Mouse (Mus musculus) right cerebral cortex, postnatal 4 days (tissue): ENCODE measurements at regions not wholly inside any gene's neighbourhood (a gene's known extent, or its start where the extent isn't known, plus 50 kb on each side); places are given as distances from the start of the nearest gene placed in this dataset.
A peak's percentile ranks its signal among the peaks of the same experiment; 100 is the strongest.

Source experiments
- DNase-seq: peaks from one replicate; pipeline ENCODE4 v3.0.0-alpha.2; 2022

DNA sequence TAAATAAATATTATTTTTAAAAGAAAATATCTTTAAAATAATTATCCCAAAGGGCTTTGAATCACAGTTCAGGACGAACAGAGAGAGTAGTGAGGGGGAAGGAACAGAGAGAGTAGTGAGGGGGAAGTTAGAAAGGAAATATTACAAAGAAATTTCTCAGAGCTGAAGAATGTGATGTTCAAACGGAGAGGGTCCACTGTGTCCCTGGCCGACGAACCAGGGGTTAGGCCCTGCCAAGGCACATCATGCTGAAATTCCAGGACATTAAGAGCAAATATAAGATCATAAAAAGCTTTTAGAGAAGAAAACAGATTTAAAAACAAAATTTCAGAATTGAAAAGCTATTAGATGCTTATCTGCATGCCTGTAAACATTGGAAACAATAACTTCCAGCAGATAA, 61.6 kb downstream of the Skor1 start:
- no peak for DNase-seq

DNA sequence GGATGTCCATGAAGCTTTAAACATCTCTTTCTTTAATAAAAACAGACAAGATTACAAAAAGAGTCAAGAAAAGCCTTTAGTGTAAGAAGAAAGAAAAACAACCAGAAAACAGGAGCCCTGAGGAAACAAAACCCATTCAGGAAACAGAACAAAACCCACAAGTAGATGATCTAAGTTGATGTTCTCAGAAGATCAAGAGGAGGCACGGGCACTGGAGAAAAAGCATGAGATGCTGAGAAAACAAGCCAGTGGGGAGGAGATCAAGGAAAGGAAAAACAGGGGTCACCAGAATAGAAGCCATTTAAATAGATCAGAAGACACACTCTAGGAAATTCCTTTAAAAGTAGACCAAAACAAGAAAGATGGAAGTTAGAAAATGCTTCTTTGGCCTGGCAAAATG, 62.1 kb downstream of the Skor1 start:
- no peak for DNase-seq

DNA sequence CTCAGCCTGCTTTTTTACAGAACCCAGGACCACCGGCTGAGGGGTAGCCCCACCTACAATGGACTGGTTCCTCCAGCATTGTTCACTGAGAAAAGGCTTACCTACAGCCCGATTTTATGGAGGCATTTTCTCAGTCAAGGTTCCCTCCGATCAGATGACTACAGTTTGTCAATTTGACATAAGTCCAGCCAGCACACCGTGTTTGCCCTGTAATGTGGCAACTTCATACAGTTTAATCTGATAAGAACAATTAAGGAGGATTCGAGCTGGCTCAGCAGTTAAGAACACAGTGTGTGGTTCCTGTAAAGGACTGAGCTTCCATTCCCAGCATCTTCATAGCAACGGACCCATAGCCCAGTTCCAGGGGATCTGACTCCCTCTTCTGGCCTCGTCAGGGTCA, 65.9 kb downstream of the Skor1 start:
- DNase-seq = no peak

DNA sequence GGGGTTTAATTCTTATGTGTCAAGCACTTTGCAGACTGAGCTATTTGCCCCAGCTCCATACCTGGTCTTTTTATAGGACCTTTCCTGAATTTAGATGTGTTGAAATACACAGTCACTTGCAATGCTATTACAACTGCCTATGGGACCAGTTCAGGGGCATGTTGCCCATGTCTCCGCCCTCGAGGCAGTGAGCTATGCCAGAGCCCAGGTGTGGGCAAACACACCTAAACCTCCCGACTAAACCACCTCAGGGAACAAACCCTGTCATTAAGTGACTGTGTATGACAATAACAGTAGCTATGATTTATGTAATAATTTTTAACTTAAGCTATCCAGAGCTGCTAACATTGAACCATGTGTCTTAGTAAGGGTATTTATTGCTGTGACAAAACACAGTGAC, 66.5 kb downstream of the Skor1 start:
- DNase-seq = no peak

DNA sequence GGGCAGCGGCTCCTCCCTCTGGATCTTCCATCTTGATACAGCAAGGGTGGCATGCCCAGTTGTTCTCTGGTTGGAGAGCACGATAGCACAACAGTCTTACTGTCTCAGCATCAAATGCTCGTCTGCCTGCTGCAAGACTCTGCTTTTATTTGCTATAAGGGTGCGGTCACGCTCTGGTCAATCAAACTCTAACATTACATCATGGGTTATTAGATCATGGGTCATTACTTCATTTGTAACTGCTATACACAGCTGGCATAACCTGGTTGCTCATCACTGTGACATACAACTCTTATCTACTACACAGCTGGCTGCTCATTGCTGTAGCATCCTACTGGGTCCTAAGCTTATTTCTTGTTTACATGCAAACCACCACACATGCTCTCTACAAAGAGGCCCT, 68.4 kb downstream of the Skor1 start:
- DNase-seq = no peak

DNA sequence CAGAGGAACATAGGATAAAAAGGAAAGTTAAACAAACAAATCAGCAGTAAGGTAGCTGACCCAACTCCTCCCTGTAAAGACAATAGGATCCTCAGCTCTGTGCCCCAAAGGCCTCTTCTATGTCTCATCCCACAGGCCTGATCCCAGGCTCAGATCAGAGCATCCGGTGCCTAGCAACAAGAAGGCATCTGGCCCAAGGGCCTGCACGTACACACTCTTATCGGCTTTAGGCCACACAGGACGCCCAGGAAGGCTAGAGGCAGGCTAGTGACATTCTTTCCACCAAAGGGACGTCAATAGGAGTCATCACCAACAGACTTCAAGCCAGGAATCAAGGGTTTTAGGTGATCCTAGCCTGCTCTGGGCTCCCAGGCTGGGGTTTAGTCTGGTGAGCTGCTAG, 73.5 kb downstream of the Skor1 start:
- DNase-seq = no peak

DNA sequence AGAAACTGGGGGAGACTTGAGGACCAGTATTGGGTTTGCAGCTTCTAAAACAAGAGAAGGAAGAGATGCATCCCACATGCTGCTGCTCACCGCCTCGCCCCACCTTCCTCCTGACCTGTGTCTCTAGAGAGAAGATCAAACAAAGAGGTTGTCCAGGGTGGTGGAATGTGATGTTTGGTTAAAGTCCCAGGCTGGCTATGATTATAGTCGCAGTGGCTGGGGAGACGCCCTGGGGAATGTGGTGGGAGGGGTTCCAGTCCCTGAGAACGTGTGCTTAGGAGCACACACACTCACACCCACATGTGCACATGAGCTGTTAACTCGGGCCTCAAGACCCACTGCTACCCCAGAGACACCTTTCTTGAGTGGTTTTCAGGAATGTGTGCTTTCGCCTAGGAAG, 74.0 kb downstream of the Skor1 start:
- DNase-seq = no peak

DNA sequence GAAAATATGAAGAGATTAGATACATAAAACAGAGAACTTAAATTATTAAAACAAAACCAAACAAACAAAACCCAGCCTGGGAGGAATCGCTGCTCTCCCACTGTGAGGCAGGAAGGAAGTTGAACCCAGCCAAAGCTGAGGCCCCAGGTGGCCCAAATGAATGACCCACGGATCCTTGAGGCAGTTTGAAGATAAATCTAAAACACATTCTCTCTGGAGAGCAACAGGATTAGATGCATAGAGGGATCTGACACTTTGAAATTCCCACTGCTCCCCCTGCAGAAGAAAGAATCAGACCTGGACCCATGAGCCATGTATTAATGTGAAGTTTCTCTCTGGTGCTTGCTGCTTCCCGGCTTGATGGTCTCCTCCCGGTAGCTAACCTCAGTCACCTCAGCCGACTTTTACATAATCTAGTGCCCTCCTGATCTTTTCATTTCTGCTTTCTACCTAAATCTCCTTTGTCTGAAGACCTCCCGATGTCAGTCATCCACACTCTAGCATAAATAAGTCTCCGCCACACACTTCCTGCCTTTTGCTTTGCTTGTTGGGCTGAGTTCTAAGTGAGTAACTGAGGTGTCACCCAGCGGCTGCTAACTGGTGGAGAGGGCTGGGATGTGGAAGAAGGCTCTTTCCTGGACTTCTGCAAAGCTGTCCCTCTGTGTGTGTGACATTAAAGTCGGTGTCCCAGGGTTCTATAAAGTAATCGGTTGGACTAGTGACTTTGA, 74.6 kb downstream of the Skor1 start:
- no peak for DNase-seq

DNA sequence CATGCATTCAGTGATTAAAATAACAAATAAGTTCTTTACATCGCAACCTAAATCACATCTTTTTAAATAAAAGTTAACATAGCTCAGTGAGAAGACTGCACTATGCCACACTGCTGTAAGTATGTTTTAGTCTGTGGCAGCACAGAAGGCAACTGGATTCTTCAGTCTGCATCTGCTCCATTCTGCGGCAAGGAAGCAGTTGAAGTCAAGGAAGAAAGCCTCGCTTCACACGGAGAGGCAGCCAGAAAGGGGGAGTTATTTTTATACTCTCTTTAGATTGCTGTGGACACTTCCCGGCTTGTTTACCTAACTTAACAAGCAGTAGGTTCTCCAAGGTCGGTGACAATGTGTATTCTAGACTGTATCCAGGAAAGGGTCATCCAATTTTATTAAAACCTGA, 77.7 kb downstream of the Skor1 start:
- no peak for DNase-seq

DNA sequence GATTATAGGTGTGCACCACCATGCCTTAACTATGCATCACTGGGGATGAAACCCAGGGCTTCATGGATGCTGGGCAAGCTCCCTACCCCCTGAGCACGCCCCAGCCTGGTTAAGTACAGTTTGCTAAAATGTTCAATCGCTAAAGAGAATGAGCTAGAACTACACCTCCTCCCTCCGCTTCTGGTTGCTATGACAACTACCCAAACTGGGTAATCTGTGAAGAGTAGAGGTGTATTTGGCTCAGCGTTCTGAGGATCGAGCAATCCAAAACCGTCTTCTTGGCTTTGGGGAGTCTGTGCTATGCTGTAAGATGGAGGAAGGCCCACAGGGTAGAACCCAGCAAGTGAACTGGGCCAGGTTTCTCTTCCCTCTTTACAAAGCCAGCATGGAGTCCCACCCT, 78.8 kb downstream of the Skor1 start:
- DNase-seq = no peak

DNA sequence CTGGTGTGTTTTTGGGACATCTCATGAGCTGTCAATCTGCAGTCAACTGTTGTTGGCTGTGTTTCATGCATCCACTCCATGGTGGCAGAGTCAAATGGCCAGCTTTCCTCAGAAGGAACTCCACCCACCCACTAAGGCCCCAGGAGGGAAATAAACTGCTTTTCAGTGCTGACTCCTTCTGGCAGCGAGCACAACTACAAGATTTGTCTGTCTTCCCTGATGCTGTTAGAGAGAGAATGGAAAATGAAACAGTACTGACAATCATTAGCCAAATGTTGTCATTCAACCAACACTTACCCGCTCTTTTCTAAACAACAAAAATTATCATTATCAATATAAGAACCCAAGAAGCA, 79.3 kb upstream of the Pias1 start:
- no peak for DNase-seq

DNA sequence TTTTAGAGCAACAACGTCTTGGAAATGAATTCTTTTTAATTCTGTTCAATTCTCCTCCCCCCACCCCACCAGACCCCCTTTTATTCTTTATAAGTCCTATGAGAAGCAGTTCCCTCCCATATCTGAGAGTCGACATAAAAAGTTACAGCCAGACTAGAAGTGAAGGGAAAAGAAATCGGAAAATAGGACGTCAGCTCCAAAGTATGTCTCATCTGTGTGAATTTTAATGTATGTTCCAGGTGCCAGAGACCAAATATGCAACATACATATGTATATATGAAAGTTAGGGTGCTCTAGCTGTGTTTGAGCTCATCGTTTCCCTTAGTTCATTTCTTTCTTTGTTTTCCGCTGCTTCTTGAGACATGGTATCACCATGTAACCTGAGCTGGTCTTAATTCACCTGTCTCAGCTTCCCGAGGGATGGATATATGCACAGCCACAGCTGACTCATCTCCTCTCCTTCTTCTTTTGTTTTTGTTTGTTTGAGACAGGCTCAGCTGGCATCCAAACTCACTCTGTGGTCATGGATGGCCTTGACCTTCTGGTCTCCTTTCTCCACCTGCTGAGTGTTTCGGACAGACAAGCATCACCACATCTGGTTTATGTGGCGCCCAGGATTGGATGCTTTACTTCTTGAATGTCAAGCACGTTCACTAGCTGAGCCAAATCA, 78.8 kb upstream of the Pias1 start:
- DNase-seq = no peak

DNA sequence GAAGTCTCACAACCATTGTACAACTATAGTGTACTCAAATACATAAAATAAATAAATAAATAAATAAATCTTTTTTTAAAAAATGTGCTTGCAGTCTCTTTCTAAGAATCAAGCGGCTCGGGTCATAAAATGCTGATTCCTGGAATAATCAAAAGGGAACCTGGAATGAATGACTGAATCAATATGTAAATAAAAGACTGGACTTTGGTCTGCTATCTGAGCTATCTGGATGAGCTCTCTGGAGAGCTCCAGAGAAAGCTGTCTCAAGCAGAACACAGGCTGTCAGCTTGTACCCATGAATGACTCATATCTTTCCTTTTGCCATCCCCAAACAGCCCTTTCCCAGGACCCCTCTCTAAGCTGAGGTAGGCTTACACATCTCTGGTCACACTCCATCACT, 75.8 kb upstream of the Pias1 start:
- no peak for DNase-seq

DNA sequence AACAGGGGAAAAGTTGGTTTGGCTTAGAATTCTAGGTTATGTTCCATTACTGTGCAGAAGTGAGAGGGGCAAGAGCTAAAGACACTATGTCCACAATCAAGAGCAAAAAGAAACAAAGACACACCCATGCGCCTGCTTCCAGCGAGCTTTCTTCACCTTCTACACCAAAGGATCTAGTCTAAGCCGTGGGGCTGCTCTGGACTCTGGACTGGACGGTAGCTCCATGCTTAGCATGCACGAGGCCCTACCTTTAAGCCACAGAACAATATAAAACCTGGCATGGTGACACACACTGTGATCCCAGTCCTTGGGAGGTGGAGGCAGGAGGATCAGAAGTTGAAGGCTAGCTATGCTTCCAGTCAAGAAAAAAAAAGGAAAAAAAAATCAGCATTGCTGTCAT, 73.0 kb upstream of the Pias1 start:
- no peak for DNase-seq

DNA sequence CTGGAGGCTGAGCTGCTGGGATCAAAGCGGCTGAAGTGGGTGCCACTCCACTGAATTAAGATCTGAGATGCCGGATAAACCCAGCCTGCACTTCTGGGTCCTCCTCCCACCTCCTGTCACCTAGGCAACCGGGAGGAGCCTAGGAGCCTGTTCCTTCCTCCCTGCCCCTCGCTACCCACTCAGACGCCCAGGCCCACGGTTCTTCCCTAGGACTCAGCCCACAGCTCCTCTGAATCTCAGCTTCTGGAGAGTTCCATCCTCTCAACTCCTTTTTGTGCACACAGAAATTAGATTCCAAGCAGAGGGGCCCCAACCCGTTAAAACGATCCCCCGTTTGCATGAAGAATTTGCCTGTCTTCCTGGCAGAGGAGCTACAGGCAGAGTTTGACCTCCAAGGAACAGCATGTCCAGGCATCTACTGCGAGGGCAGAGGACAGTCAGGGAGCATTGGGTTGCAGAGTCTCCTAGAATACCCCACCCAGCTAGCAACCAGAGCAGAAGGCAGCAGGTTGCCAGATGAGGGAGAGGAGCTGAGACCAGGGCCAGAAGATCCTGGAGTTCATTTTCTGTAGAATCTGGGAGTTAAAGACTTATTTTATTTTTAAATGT, 71.6 kb upstream of the Pias1 start:
- DNase-seq = peak; percentile 51

DNA sequence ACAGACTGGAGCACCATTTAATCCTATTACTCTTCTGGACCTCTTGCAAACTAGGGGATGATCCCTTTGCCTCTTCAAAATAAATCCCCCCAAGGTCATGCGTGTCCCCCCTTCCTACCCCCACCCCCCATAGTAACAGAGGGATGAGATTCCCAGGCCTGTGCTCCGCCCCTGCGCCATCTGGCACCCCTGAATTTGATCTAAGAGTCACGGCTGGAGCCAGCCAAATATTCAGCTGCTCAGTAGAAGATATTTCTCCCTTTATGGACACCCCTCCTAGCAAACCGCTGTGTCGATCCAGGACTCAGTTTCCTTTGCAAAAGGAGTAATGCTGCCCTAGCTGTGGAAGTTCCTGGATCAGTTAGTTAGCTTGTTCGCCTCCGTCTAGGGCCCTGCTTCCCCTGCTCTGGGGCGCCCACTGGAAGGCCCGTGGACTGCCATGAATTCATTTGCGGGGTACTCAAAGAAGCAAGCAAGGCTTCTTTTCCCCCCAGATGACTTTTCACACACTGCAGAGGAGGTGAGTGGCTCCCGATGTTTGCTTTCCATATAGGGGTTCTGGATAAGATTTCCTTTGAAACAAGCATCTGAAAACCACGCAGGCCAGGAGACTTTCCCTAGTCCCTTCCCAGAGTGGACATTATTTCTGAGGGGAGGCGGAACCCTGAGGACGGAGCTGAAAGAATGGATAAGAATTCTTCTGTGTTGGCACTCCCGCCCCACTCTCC, 70.9 kb upstream of the Pias1 start:
- DNase-seq = no peak

DNA sequence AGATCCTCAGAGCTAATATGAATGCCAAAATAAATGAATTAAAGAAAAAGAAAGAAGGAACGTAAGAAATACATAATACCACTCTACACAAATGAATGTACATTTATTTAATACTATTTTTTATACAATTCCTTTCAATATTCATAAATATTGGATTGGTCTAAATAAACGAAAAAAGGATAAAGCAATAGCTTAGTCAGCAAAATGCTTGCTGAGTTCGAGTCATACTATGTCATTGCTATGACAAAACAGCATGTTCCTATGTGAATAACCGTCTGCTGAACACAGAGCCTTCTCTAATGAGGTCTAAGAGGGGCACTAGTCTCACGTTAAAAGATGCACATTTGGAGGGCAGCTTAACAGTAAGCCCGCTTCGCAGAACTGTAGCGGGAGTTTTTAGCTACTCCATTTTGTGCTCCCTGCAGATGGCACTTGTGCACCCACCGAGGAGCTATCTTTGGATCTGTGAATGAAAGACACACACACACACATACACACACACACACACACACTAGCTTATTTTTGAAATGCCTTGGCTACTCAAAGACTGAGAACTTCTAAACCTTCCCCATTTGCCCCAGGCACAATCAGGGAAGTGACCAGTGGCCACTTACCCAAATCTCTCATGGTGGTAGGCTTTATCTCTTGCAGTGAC, 69.1 kb upstream of the Pias1 start:
- DNase-seq = no peak

DNA sequence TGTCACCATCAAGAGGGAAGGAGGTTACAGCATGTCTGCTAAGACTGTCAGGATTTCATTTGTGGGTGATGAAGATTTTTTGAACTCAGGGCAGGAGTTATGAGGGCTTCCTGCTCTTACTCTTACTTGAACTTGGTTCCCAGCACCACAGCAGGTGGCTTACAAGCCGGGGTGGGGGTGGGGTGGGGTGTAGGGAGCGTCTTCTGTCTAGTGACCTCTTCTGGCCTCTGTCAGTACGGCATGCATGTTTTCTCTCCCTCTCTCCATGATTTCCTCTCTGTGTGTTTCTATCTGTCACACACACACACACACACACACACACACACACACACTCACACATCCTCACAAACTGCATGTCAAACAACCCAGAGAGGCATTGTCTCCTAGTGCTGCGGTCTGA, 64.5 kb upstream of the Pias1 start:
- no peak for DNase-seq

DNA sequence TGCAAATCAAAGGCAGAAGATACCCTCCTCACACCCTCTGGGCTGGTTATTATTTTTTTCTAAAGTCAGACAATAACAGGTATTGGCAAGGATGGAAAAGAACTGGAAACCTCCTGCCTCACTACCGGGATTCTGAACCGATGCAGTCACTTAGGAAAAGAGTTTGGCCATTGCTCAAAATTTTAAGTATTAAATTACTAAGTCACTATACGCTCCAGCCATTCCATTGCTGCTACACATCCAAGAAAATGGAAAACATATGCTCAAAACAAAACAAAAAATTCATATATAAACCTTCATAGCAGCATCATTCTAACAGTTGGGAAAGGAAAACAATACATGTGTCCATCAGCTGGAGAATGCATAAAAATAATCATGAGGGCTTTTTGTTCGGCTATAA, 63.9 kb upstream of the Pias1 start:
- DNase-seq = no peak

DNA sequence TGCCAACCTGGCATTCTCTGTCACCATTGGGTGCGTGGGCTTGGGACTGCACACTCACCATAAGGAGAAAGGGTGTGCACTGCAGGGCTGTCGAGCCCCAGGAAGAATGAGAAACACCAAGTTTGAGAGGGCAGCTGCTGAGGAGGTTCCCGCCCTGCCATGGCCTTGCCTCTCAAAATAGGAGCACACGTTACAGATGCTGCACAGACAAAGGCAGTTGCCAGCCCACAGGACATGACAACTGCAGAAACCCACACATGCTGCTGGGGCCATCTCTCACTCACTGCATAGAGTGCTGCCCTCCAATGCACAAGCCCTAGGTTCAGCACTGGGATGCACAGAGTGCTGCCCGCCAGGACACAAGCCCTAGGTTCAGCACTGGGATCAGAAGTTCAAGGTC, 61.6 kb upstream of the Pias1 start:
- DNase-seq = no peak

DNA sequence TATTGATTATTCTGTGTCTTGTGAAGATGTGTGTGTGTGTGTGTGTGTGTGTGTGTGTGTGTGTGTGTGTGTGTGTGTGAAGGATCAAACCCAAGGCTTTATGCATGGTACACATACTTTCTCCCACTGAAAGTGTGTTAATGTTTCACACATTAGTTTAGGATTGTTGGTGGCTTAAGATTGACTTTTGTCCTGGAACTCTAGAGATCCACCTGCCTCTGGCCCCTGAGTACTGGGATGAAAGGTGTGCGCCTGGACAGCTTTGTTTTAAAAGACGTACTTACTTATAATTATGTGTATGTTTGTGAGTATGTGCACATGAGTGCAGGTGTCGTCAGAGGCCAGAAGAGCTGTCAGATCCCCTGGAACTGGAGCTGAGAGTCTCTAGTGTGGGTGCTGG, 59.3 kb upstream of the Pias1 start:
- DNase-seq = no peak

DNA sequence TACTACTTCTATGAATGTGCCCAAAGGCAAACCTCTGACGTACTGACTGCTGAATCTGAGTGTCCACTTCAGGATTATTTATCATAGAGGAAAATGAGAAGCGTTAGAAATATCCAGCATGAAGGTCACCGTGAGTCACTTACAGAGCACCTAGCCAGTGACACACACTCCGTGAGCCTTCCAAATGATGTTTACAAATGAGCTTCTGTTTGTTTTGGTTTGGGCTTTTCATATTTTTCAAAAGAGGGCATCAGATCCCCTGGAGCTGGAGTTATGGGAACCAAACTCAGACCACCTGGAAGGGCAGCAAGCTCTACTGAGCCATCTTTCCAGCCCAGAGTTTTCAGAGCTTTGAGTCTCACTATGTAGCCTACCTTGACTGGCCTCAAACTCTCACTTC, 57.8 kb upstream of the Pias1 start:
- DNase-seq = no peak

DNA sequence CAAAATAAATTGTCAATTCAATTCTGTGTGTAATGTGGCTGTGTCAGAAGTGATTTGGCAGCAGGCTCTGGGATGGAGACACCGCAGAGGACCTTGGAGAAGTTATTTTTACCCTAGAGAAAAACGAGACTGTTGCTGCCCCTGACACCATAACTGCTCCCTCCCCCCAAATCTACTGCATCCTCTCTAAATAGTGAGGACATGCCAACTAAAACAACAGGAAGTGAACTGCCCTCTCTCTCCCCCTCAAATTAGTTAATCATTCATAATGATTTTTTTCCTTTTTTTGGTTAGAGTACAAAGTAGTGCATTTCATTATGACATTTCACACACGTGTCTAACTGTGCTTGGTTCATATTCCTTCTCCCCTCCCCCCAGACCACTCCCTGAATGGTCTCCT, 55.6 kb upstream of the Pias1 start:
- DNase-seq = no peak

DNA sequence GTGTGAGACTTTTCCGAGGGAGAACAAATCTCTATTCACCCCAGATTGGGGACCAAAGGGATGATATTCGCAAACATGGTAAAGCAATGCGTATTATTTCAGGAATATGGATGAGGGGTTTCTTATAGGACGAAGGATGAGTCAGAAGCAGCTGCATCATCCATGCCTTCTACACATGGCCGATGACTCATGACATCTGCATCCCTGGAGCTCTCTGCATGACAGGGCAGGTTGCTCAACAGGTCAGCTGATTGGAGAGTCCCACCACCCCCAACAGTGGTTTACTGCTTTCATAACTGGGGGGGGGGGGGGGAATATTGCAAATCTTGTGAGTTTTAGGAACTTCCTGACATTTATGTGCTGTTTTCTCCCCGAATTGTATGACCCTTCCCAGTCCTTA, 50.3 kb upstream of the Pias1 start:
- no peak for DNase-seq
